Mouse (Mus musculus) right cerebral cortex, adult 2 months (tissue): ENCODE results near the gene Srbd1.
A peak's percentile ranks its signal among the peaks of the same experiment; 100 is the strongest.

Experiments
- DNase-seq, 2 experiments: peaks; one replicate each; pipeline ENCODE4 v3.0.0; 2021 to 2022; ENCODE audit warnings: low spot score in 2 of 2

Srbd1 gene

DNA sequence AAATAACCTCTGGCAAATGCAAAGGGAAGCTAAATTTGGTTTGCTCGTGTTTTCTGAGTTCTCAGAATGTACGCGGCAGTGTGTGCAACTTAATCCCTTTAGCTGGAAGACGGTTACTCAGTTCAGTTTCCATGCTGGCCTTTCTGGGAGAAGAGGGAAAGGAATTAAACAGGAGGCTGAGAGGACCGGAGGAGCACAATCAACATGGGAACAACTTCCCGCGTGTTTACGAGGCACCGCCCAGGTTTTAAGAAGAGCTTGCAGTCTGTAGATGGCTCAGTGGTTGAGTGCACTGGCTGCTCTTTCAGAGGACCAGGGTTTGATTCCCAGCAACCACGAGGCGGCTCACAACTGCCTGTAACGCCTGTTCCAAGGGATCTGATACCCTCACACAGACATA, 109.8 kb downstream of the Srbd1 start:
- DNase-seq: no peak

DNA sequence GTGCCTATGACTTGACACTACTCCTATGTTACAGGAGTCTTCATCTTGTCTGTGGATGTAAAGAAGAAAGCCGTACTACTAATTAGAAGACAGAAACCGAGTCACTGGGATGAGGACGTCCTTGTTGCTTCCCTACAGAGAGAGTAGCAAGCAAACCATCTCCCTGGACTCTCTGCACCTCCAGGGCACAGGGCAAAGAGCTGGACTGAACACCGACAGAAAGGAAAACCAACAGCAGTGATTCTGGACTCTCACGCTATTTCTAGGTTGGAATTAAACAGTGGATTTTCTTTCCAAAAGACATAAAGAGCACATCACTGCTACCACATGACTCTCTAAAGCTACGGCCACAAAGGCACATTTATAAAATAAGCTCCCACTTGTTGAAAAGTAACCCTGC, 110.3 kb downstream of the Srbd1 start:
- no peak for DNase-seq

DNA sequence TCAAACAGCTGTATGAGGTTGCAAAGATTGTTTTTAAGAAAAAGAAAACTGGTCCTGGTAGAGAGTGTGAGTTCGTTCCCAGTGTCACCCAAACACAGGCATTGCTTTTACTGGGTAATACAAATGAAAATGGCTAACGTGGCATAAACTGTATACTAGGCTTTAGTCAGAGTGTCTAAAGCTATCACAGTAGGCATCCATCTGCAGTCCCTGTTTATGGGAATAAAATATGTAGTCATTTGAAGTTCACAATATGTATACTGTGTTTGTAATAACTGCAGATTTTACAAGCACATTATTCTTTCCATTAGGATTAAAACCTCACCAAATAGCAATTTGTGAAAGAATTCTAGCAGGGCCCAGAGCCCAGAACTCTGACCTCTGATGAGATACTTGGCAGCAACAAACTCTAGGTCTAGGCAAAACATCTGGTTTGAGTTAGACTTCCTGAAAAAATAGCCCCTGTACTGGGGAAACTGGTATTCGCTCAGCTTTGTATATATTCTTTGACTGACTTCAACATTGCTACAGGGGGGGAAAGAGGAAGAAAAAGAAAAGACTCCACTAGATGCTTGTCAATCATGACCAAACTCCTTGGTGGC, 112.8 kb downstream of the Srbd1 start:
- no peak for DNase-seq

DNA sequence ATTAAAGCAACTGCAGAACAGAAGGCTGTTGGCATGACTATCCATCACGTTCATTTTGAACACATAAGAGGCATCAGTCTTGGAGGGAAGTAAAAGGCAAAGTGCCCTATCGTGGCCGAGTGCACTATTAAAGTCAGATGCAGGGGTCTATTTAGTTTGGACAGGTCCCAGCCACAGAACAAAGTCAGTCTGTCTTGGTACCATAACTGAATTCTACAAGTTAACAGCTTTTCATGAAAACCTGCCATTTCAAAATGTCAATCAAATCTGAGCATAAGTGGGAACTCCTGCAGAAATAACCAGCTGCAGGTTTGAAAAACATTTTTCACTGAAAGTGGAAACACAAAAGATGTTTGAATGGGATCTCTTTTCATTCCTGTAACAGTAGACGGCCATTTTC, 115.0 kb downstream of the Srbd1 start:
- DNase-seq: no peak

DNA sequence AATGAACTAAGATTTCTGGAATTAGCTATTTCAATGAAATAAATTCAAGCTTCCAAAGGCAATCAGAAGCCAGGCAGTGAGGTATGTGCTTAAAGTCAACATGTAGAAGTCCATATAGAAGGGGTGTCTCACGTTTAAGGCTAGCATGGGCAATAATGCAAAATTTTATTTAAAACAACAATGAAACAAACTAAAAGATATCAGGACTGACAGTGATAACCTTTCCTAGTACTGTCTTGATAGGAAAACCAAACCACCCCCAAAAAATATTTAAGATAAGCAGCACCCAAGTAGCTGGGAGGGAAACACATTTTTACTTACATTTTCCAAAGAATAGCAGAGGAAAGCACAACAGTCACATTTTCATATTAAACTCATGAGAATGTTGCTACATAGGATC, 115.8 kb downstream of the Srbd1 start:
- no peak for DNase-seq

DNA sequence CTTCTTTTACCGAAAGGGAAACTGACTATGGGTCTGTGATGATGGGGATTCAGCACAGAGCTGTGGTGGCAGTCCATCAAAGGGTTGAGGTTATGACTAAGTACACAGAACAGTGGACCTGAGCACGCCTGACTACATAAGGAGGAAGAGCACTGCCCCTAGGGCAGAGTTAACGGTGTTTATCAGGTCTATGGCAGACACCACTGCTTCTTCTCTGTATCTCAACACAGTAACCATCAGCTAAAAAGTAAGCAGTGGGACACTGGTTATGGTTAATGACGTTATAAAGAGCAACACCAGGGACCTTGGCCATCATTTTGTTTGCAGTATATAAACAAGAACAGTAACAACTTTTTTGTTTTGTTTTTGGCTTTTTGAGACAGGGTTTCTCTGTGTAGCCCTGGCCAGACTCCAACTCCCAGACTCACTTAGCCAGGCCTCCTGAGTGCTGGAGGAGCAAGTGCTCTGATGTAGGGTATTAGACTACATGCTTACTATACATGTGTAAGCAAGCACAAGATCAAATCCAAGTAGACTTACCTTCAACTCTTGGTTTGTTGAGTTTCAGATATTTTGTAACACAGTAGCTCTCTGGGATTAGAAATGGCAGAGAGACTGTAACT, 117.3 kb downstream of the Srbd1 start:
- DNase-seq: no peak

DNA sequence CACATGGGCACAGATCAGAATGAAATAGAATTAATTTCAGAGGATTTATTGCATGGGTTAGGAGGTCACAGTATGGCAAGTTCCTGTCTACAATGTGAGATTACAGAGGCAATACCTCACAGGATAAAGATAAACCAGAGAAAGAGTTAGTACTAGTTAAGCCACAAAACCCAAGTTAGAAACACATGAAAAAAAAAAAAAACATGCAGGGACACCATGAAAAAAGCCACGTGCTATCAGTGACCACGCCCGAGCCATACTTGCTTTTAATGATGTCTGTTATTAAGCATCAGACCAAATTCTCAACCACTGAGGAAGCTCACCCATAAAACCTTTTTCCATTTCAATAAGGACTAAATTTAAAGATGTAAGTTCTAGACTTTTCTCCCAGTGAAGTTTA, 120.4 kb downstream of the Srbd1 start:
- DNase-seq: no peak

DNA sequence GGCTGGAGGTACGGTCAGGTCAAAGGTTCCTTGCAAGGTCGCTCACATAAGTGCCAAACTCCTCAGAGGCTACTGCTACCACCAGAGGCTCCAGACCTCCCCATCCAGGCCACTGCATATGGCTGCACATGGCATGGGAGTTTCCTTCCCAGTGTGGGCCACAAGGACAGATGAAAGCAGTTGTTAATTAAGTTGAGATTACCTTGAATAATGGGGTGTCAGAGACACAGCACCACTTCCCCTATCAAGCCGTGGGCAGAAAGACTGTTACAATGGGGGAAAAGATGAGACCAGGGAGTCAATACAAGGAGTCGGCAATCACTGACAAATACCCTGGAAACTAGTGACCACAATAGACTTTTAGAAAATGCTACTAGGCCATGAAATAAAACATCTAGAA, 122.6 kb downstream of the Srbd1 start:
- no peak for DNase-seq

DNA sequence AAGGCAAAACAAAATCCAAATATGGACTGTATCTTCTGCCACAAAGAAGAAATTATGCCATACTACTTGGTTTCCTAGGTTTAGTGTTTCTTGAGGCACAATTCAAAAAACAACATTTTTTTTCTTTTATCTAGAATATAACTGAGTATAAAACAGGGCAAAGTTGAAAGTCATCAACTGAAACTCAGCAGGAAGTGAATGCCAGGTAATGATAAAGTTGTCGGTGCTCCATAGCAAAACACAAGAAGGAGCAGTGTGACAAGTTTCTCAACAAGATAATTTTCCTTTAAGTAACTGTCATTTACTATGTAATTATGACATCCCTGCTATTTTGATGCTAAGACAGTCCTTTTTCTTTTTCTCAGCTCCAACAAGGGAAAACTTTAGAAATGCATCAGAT, 123.2 kb downstream of the Srbd1 start:
- DNase-seq: no peak

DNA sequence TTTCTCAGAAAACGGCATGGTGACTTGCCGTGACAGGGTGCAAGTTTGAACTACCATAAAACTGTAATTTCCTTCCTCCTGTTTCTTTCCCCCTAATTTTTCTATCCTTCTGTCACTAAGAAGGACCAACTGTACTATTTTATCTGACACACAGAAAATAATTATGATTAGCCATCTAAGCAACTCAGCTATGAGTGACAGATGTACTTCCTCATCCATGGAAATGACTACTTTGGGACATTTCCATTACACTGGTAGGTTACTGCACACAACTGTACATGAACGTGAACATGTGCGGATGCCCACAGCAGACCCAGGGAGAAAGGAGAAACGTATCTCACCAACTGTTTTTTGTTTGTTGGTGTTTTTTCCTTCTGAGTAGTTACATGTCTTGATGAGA, 123.7 kb downstream of the Srbd1 start:
- DNase-seq: no peak

DNA sequence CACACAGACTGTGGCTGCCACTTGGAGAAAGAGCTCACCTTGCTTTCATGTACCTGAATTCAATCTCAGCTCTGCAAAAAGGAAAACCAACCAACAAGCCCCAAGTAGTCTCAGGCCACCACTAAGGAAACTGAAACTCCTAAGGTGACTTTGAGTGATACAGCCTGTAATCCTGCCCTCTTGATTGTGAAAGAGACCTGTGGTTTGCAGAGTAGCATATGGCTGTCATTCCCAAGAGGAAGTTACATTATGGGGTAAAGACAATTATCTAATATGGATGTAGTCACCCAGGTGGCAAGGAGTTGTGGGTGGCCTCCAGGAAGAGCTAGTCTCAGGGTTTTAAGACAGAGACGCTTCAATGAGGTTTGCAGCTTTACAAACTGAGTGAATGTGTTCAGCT, 125.2 kb downstream of the Srbd1 start:
- no peak for DNase-seq

DNA sequence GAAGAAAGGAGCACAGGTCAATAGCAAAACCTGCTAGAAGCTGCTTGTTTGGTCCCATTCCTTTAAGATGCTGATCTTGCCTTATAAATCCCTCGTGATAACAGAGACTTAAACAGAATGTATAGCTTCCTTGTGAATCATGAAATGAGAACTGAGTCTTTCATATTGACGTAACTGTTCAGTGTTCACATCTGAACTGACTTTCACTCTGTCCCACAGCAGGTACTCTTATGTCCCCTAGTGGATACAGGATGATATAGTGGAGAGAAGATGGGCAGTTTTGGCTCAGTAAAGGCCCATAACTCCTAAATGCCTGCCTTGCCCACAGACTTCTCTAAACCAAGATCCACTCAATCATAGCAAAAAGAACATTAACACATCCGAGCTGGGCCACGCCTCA, 130.7 kb downstream of the Srbd1 start:
- DNase-seq: no peak

DNA sequence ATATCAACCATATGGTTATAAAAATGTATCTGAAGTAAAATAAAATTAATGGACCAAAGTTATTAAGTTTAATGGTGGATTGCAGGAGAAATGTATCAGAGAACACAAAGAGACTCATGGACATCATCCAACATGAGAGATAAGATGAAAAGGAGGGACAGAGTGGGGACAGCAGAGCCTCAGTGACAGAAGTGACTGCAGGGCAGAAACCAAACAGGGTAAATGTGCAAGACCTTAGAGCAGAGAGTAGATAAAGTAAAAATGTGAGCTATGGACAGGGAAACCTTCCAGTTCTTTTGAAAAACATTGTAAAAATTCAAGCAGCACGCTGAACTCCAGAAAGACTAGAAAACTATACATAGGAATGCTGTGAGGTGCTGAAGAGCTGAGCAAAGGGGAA, 132.4 kb downstream of the Srbd1 start:
- DNase-seq: no peak

DNA sequence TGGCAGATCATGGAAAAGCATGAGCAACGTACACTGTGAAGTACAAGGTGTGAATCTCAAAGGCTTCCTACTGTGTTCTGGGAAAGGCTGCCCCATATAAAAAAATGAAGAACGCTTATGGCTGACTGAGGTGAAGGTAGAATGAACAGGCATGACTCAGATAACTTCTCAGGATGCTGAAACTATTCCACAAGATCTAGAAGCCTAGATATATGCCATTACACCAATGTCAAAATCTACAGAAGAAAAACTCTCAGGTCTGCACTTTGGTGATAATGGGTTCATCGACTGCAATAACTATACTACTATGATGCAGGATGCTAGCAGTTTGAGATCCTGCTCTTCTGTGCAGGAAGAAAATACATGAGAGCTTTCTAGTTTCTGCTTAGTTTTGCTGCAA, 133.1 kb downstream of the Srbd1 start:
- DNase-seq: no peak

DNA sequence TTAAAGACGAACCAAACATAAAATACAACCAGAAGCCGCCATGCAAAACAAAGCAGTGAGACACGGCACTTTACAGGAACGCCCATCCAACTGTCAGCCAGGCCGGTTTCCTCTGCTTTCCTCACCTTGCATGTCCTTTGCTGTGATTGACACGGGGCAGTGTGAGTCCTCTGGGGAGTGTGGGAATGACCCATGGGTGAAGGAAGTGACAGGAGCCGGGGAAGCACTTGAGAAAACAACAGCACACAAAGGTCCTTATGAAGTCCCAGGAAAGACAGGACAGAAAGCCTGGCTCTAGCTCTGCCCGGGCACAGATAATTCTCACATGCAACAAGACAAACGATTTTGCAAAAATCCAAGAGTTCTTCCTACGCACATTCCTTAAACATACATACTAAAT, 136.6 kb downstream of the Srbd1 start:
- DNase-seq: no peak

DNA sequence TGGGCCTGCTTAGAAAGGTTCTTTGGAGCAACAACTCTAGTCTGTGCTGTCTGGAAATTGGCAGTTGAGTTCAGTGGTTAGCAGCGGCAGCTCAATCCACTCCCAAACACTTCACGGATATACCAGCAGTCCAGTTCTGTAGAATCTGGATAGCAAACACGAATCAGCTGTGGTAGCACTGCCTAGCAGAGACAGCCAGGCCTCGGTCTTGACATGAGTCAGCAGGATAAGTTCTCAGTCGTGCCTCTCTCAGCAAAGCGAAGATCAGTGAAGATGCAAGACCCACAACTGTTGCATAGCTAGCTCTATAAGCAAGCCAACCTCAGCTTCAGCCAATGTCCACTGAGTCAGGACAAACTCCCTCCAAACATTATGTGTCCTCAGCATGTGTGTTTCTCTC, 142.9 kb downstream of the Srbd1 start:
- no peak for DNase-seq

DNA sequence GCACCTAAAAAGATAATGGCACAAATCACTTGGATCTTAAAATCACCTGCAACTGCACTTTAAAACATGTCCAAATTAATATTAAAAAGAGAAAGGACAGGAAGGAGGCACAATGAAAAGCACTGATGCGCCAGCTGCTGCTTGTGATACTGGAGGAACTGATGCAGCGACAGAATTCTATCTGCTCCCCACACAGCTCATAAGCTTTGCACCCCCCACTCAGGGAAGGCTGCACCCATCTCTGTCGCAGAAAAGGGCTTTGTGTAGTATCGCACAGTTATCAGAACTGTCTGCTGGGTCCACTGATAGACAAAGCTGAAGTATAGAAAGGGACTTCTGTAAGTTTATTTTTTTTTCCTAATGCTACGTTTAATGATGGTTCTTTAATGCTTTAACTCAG, 143.3 kb downstream of the Srbd1 start:
- no peak for DNase-seq

DNA sequence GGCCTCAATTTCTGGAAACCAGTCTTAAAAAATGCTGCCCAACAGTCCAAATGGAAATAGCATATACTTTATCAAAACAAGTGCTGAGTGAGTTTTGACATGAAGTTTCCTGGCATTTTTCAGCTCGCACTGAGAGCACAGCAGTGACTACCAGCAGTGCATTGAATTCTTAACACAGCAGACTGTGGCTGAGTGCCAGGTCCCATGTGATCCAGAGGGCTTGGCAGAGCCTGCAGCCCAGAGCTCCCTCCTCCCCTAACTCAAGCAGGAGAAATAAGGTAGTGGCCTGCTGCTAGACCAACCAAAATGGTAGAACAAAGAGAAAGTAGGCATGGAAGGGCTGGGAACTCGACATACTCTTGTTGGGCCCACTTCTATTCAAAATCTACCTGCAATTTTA, 149.2 kb downstream of the Srbd1 start:
- peak; percentile 29 to 60 for DNase-seq

DNA sequence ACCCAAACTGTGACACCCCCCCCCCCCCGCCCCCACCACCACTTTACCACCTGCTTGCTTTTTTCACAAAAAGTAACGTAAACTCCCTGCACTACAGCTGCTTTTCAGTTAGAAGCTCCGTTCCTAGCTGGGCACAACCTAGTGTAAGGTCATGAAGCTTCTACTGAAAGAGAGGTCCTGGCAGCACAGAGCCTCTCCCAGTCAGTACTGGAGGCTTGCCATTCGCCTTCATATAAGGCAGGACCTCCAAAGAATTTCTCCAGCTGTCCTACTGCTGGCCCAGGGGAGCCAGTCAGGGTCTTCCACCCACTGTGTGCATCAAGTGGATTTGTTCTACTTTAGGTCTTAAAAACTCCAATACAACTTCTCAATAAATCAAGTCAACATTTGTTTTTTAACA, 149.9 kb downstream of the Srbd1 start:
- no peak for DNase-seq

DNA sequence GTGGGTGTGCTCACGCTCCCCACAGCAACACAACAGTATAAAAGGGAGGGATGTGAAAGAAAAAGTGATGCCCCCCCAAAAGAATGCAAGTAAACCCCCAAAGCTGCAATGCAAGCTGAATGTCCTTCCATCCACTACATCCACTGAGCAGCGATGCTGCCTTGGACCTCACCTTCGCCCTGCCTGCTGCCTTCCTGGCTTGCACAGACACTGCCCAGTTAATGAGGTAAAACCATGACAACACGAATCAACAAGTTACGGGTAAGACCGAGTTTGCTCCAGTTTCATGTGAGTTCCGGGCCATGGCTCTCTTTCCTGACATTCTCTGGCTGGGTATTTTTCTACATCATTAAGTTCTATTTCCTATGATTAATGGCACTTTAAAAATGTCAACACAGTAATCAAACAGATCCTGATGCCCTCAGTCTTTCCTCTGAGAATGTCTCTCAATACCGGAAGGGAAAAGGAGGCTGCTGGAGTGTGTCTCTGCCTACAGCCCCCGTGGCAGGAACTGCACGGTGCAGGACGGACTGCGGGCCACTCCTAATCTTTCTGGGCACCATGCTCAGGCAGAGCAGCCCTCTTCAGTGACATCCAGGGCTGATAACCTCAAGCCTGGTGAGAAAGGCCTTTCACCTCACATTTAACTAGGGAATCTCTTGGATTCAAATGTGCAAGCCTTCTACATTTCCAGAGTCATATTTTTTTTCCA, 155.8 kb downstream of the Srbd1 start:
- no peak for DNase-seq

DNA sequence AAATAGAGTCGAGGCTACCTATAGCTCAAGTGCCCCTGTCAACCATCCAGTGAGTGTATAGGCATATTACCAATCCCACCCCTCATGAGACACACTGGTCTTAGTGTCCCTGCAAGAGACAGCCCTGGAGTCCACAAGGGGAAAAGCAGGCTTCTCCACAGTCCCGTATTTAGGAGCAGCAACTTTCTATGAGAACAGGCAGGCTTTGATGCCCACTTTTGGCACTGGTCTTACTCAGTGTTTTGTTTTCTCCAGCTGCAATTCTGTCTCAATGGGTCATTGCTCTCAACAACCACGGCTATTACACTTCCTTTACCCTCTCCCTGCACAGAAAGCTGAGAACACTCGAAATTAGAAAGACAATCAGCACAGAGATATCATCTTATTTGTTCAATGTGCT, 157.4 kb downstream of the Srbd1 start:
- no peak for DNase-seq

DNA sequence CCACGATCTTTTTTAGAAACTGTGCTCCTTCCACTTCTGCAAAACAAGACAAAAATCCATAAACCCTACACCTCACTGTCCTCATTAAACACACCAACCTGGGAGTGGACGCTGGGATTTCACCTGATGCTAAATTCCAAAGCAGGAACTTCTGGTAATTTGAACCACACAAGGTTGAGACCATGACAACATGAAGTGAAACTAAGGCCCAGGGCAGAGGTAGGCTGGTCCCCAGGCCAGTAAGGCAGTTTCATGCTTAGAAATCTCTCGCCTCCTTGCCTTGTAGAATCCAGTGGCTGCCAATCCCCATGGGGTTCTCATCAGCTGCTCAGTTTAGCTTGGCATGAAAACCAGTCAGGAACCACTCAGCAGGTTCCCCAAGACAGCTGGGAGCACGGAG, 158.4 kb downstream of the Srbd1 start:
- no peak for DNase-seq

DNA sequence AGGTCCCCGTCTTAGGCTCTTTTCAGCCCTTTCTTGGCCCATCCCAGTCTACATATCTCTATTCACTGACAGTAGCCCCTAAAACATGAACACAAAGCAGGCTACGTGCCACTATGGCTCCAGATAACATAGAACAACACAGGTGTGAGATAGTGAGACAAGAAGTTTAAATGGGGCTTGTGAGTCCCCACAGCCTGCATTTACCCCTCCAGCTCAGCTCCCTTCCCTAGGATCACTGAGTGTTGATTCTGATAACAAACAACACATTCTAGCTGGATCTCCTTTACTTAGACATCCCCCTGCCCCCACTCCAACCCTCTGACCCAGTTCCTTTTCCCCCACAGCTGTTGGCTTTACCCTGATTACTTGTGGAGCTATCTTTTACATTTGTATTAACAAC, 158.8 kb downstream of the Srbd1 start:
- no peak for DNase-seq

DNA sequence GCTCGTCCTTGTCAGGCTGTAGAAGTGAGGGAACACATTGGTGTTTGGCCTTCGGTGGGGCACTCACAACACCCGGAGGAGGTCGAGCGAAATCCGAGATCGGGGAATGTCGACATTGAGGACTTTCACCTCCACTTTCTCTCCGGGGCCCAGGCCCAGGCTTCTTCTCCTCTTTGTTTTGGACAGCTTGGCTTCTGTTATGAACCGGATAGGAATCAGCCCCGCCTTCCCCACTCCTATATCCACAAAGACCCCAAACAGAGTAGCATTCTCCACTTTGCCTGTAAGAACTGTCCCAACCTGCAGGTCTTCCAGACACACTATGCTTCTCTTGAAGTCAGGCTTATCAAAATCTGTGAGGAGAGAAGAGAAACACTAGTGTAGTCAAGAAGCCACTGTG, 159.8 kb downstream of the Srbd1 start:
- DNase-seq: no peak
